Comparison of ENCODE assay signal across 19 mouse cellular contexts in genomic region chr5:77174779-77175178, GRCm38 (mm10). TPM values are rescaled to one million over a fixed set of nuclear protein-coding genes. Genes with fewer than 3 reads are reported as not detected.
"Had no signal": no experiment of that assay in that cellular context is flagged by ENCODE, and none has a peak within 500 bp of the region (broad histone marks: within the 10 kb centered on the region; RNA-seq: fewer than 3 reads in every experiment).

No protein-coding gene starts in this region.

- H3K4me2 ChIP-seq: kidney, embryonic 15.5 days; limb, embryonic 13.5 days; midbrain, embryonic 12.5 days; neural tube, embryonic 13.5 days had no signal

- H3K27ac ChIP-seq: kidney, embryonic 15.5 days; limb, embryonic 13.5 days; liver, embryonic 14.5 days; midbrain, embryonic 12.5 days; neural tube, embryonic 13.5 days had no signal

- H3K27me3 ChIP-seq: limb, embryonic 13.5 days; midbrain, embryonic 12.5 days; neural tube, embryonic 13.5 days had no signal

- H3K4me3 ChIP-seq: kidney, embryonic 15.5 days; limb, embryonic 13.5 days; midbrain, embryonic 12.5 days; neural tube, embryonic 13.5 days had no signal

- H3K36me3 ChIP-seq: kidney, embryonic 15.5 days; limb, embryonic 13.5 days; midbrain, embryonic 12.5 days; neural tube, embryonic 13.5 days had no signal

- H3K9ac ChIP-seq: kidney, embryonic 15.5 days; limb, embryonic 13.5 days; liver, embryonic 14.5 days; midbrain, embryonic 12.5 days; neural tube, embryonic 13.5 days had no signal

- H3K9me3 ChIP-seq: kidney, embryonic 15.5 days; limb, embryonic 13.5 days; midbrain, embryonic 12.5 days; neural tube, embryonic 13.5 days had no signal

- DNase-seq: kidney, adult 18-20 months; kidney, postnatal 14 days; left cerebral cortex, postnatal 4 days; lung, adult 18-20 months; right cerebral cortex, postnatal 4 days; spleen, adult 18-20 months; thymus, adult 18-20 months; thymus, postnatal 25 days had no signal

- H3K4me1 ChIP-seq: midbrain, embryonic 12.5 days; neural tube, embryonic 13.5 days had no signal

RNA-seq across cellular contexts. Expression of gene Spink2, which starts 36.5 kb away (rescaled TPM):
- total RNA-seq: layer of hippocampus, adult 8-10 months; layer of hippocampus, postnatal 14 days; left cerebral cortex, adult 18-20 months; left cerebral cortex, postnatal 10 days; left cerebral cortex, postnatal 4 days; liver, adult 2 months; megakaryocyte-erythroid progenitor cell, adult 5-6 weeks had no signal
- polyA plus RNA-seq: liver, adult 2 months; midbrain, embryonic 12.5 days had no signal

RNA-seq across cellular contexts. Expression of gene Hopx, which starts 59.9 kb away (rescaled TPM):
- polyA plus RNA-seq: midbrain, embryonic 12.5 days had no signal
